Mouse (Mus musculus): ENCODE measurements around the gene Ppp2r5d.

Ppp2r5d gene

GRCm38 (mm10) chr17:46682654-46683389, 22.1 kb downstream of the Ppp2r5d start:
- in situ Hi-C loops (cut with MboI; ENCODE audit: unreplicated experiment in 2 of 2): no loop called here

- in situ Hi-C loops (cut with MboI; ENCODE audit: unreplicated experiment in 2 of 2): no loop called here
Measured at GRCm38 (mm10) chr17:46681466-46682118, 23.3 kb downstream of the Ppp2r5d start.

GRCm38 (mm10) chr17:46680760-46681373, 24.0 kb downstream of the Ppp2r5d start, which contains the start of gene Klhdc3:
Gene Klhdc3, minus strand, starts transcription at chr17:46680914.
- in situ Hi-C loops (cut with MboI; ENCODE audit: unreplicated experiment in 2 of 2): no loop called here

GRCm38 (mm10) chr17:46679843-46680759, 24.8 kb downstream of the Ppp2r5d start:
- in situ Hi-C loops (cut with MboI; ENCODE audit: unreplicated experiment in 2 of 2): no loop called here

- in situ Hi-C loops (cut with MboI; ENCODE audit: unreplicated experiment in 2 of 2): no loop called here
Measured at GRCm38 (mm10) chr17:46678911-46679310, 26.0 kb downstream of the Ppp2r5d start.

- in situ Hi-C loops (cut with MboI; ENCODE audit: unreplicated experiment in 2 of 2): no loop called here
Measured at GRCm38 (mm10) chr17:46678416-46678815, 26.5 kb downstream of the Ppp2r5d start, which contains the start of gene Mea1. Gene Mea1, plus strand, starts transcription at chr17:46678793.

- in situ Hi-C loops (cut with MboI; ENCODE audit: unreplicated experiment in 2 of 2): no loop called here
Measured at GRCm38 (mm10) chr17:46674530-46675283, 30.2 kb downstream of the Ppp2r5d start.

- in situ Hi-C loops (cut with MboI; ENCODE audit: unreplicated experiment in 2 of 2): no loop called here
Measured at GRCm38 (mm10) chr17:46673850-46674529, 30.9 kb downstream of the Ppp2r5d start, which contains the start of gene Rrp36. Gene Rrp36, minus strand, starts transcription at chr17:46674352.

GRCm38 (mm10) chr17:46669911-46670310, 35.0 kb downstream of the Ppp2r5d start:
- in situ Hi-C loops (cut with MboI; ENCODE audit: unreplicated experiment in 2 of 2): no loop called here

GRCm38 (mm10) chr17:46667712-46668111, 37.2 kb downstream of the Ppp2r5d start:
- in situ Hi-C loops (cut with MboI; ENCODE audit: unreplicated experiment in 2 of 2): no loop called here

- in situ Hi-C loops (cut with MboI; ENCODE audit: unreplicated experiment in 2 of 2): no loop called here
Measured at GRCm38 (mm10) chr17:46662730-46663129, 42.2 kb downstream of the Ppp2r5d start.

- in situ Hi-C loops (cut with MboI; ENCODE audit: unreplicated experiment in 2 of 2): no loop called here
Measured at GRCm38 (mm10) chr17:46661981-46662380, 42.9 kb downstream of the Ppp2r5d start.

GRCm38 (mm10) chr17:46661351-46661750, 43.6 kb downstream of the Ppp2r5d start:
- in situ Hi-C loops (cut with MboI; ENCODE audit: unreplicated experiment in 2 of 2): no loop called here

- in situ Hi-C loops (cut with MboI; ENCODE audit: unreplicated experiment in 2 of 2): no loop called here
Measured at GRCm38 (mm10) chr17:46656054-46656453, 48.9 kb downstream of the Ppp2r5d start.

GRCm38 (mm10) chr17:46651755-46652547, 53.0 kb downstream of the Ppp2r5d start:
- in situ Hi-C loops (cut with MboI; ENCODE audit: unreplicated experiment in 2 of 2): no loop called here

- in situ Hi-C loops (cut with MboI; ENCODE audit: unreplicated experiment in 2 of 2): no loop called here
Measured at GRCm38 (mm10) chr17:46651292-46651691, 53.6 kb downstream of the Ppp2r5d start.

- in situ Hi-C loops (cut with MboI; ENCODE audit: unreplicated experiment in 2 of 2): no loop called here
Measured at GRCm38 (mm10) chr17:46650232-46651031, 54.5 kb downstream of the Ppp2r5d start, which contains the start of gene Cul7. Gene Cul7, plus strand, starts transcription at chr17:46650337.

All from v-Abl transformed pro-B cells (cell line).